Mouse (Mus musculus) CD8-positive naive resting alpha-beta T cell, adult 57 days (primary cell): ENCODE measurements around the gene Dgat2. TPM values are rescaled to one million over a fixed set of nuclear protein-coding genes. Genes with fewer than 3 reads are reported as not detected.

ENCODE experiments used
- total RNA-seq: library from RNA; stranded (reverse); gene quantifications from one replicate; pipeline ENCODE4 v1.2.4, GENCODE M21; 2023

The Dgat2 gene
- total RNA-seq: 1.6 TPM

DNA sequence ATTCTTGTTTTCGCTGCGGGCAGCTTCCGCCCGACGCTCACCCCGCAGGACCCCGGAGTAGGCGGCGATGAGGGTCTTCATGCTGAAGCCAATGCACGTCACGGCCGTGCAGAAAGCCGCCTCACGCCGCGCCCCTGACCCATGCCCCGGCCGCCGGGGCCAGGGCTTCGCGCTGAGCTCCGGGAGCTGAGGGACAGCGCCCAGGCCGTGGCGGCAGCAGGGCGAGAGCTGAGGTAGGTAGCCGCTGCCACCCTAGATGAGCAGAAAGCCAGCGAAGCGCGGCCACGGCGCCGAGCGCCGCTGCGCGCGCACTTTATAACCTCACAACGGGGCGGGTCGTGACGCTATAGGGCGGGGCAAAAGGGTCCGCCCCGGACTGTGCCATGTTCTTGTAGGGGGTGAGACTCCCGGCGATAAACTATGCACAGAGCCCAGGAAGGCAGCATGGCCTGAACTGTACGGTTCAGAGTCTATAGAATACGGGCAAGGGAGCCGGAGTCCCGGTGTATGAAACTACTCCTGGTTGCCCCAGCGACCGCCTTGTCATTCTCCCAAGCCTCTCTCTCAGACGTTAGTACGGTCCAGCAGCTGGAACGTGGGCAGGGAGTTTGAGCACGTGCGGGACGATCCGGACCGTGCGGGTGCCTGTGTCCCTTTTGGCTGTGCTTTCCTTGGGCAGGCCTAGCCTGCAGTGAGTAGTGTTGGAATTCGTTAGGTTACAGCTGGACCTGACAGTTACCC is at the start of gene Dgat2:
Dgat2 (minus strand) TSS at position 288 of the 741 bp plus-strand sequence.

DNA sequence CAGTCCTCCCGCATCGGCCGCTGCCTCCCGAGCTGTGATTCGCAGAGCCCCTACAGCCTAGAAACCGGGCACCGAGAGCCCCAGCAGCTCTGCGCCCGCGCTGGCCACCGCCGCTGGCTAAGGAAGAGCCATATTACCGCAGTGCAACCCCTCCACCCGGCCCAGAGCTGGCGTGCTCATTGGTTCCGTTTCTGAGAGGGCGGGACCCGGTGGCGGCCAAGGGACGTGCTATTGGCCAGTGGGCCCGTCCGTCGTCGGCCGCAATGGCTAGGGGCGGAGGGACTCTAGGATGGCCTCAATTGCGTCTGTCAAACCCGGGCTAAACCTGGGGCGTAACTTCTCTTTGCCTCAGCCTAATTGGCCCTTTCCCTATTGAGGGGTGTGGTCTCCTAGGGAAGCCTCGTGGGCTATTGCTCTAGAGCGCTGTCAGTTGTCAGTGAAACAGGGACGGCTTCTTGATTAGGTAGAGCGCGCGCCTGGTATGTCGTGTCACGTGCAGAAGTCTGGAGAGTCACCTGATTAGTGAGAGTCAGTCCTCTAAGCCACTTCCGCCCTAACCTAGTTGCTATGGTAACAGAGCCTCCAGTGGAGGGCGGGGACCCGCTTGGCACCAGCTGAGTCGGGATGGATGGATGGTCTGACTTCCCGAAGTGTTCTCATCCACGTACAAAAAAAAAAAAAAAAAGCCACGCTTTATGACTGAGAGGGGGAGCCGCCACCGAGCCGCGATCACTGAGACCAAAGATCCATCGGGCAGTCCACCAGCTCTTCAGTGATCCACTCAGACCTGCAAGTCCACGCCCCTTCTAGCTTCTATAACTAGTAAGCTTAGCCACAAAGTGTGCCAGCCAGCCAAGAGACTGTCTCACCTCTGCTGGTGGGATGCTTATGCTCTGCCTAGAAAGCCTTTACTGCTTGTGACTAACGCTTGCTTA is 41.3 kb downstream of the Dgat2 start, which contains the start of gene Uvrag:
Uvrag (minus strand) TSS at position 158 of the 935 bp plus-strand sequence.

Other genes with a start within 250 kb of the Dgat2 start
- gene Uvrag, start 41.6 kb downstream of the Dgat2 start, total RNA-seq: 101 TPM
- not detected for gene Mogat2, start 55.9 kb upstream of the Dgat2 start, total RNA-seq
- 0.09 TPM for gene Map6, start 84.7 kb upstream of the Dgat2 start, total RNA-seq
- 0.86 TPM for gene Serpinh1, start 170.5 kb upstream of the Dgat2 start, total RNA-seq
- 4.2 TPM for gene Gdpd5, start 198.7 kb upstream of the Dgat2 start, total RNA-seq